Mouse (Mus musculus) limb, embryonic 10.5 days (tissue): Measurements from ENCODE around the gene Enpp7. TPM values are rescaled to one million over a fixed set of nuclear protein-coding genes. Genes with fewer than 3 reads are reported as not detected.

Source experiments
- DNase-seq: peaks from one replicate; pipeline ENCODE4 v3.0.0-alpha.2; 2017; ENCODE audit warnings: low spot score
- H3K27ac ChIP-seq: fragments of 300-500 bp; sonication (generic); 2 replicates; pipeline ENCODE4 v1.5.1; 2016; ENCODE audit warnings: mild to moderate bottlenecking
- H3K27me3 ChIP-seq: fragments of 300-500 bp; sonication (generic); 2 replicates; pipeline ENCODE4 v1.6.1; 2016; ENCODE audit warnings: low read depth, mild to moderate bottlenecking; ENCODE audit not compliant: poor library complexity, severe bottlenecking
- H3K36me3 ChIP-seq: fragments of 300-500 bp; sonication (generic); 2 replicates; pipeline ENCODE4 v1.6.1; 2016; ENCODE audit warnings: mild to moderate bottlenecking, moderate library complexity
- H3K4me1 ChIP-seq: fragments of 300-500 bp; sonication (generic); 2 replicates; pipeline ENCODE4 v1.6.1; 2016
- H3K4me3 ChIP-seq: fragments of 300-500 bp; sonication (generic); 2 replicates; pipeline ENCODE4 v1.5.1; 2016; ENCODE audit warnings: mild to moderate bottlenecking, moderate library complexity
- H3K9me3 ChIP-seq: fragments of 300-500 bp; sonication (generic); replicated peaks from 2 replicates; pipeline ENCODE4 v1.6.1; 2016; ENCODE audit warnings: mild to moderate bottlenecking
- WGBS: fragments of 180-500 bp; shearing (Covaris S2); methylation state at CpG from one replicate; pipeline ENCODE4 v1.1.7; 2016; 5-methylcytosine and 5-hydroxymethylcytosine counted together
- polyA plus RNA-seq: library from polyadenylated mRNA; unstranded; fragments of >200 nt; fragmentation: Nextera tagmentation; extraction: Ambion mirVana; gene quantifications from 2 replicates; pipeline ENCODE4 v1.2.1, GENCODE M21; 2016

Gene Enpp7
- not detected in 2 replicates for polyA plus RNA-seq

GRCm38 (mm10) chr11:118987999-118988398 is at the start of gene Enpp7:
TSS of gene Enpp7 (plus strand) at chr11:118988188.
- no peak within 1 kb of the TSS for H3K27ac ChIP-seq
- H3K4me1 ChIP-seq, result peaks cover 6% of the 10 kb centered on the region
- H3K4me3 ChIP-seq, result no peak within 1 kb of the TSS
- DNase-seq, result no peak
- H3K36me3 ChIP-seq, result no peaks in the 10 kb centered on the region
- peaks cover 8% of the 10 kb centered on the region; the same call in 1 of the 2 replicates for H3K27me3 ChIP-seq
- WGBS, result 87% methylated on average over 10 of the region's 10 CpGs
- no peaks in the 10 kb centered on the region for H3K9me3 ChIP-seq

GRCm38 (mm10) chr11:118939731-118940130 is 48.3 kb upstream of the Enpp7 start:
- Histone ChIP-seq H3K36me3 (no peaks in the 10 kb centered on the region), H3K27ac (no peak overlapping the region), H3K4me1 (no peaks in the 10 kb centered on the region), H3K27me3 (peaks cover 7% of the 10 kb centered on the region; the same call in 1 of the 2 replicates), H3K4me3 (no peak overlapping the region), H3K9me3 (no peaks in the 10 kb centered on the region)
- WGBS, result 89% methylated on average over 4 of the region's 4 CpGs
- DNase-seq, result no peak

- no peaks in the 10 kb centered on the region for H3K4me1 ChIP-seq
- no peaks in the 10 kb centered on the region for H3K36me3 ChIP-seq
- H3K27ac ChIP-seq, result no peak overlapping the region
- no peaks in the 10 kb centered on the region for H3K9me3 ChIP-seq
- WGBS, result 80% methylated on average over 11 of the region's 11 CpGs
- no peak overlapping the region for H3K4me3 ChIP-seq
- peaks cover 7% of the 10 kb centered on the region; the same call in 1 of the 2 replicates for H3K27me3 ChIP-seq
- no peak for DNase-seq
These were observed 47.4 kb upstream of the Enpp7 start for GRCm38 (mm10) chr11:118940539-118940938.

DNA sequence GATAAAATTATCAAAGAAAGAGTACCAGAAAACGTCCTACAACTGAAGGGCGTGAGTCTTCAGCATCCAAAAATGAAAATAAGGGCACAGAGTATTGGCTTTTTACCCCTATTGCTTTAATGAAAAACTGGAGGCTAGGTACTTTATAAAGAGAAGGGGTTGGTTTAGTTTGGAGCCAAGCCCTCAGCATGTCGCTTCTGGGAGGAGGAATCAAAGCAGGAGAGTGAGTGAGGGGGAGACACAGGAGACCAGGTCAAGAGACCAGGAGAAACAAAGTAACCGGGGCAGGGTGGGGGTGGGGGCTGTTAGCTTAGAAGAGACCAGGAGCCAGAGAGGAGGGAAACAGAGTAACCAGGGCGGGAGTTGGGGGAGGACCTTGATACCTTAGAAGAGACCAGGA is 46.7 kb upstream of the Enpp7 start:
- no peaks in the 10 kb centered on the region for H3K4me1 ChIP-seq
- H3K4me3 ChIP-seq, result no peak overlapping the region
- no peaks in the 10 kb centered on the region for H3K9me3 ChIP-seq
- DNase-seq, result no peak
- no peaks in the 10 kb centered on the region for H3K36me3 ChIP-seq
- peaks cover 7% of the 10 kb centered on the region; the same call in 1 of the 2 replicates for H3K27me3 ChIP-seq
- H3K27ac ChIP-seq, result no peak overlapping the region
- 51% methylated on average over 5 of the region's 5 CpGs for WGBS

DNA sequence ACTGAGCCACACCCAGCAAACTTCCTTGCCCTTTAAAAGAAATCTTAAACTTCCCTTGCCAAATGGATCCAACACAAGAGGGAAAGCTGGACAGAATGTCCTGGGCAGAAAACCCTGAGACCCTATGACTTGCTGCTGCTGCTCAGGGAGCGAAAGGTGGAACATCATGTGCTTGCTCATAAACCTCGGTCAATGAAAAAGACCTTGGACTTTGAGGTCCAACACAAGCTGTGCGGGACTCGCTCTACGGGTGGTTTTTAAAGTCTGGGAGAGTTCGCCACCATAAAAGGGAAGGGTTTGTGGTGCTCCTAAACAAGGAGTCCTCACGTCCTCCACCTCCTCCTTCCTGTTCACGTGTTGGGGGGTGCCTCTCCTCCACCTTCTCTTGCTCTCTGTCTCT is 42.1 kb upstream of the Enpp7 start:
- Histone ChIP-seq H3K4me3 (no peak overlapping the region), H3K36me3 (no peaks in the 10 kb centered on the region), H3K9me3 (no peaks in the 10 kb centered on the region), H3K27ac (no peak overlapping the region), H3K4me1 (peaks cover 10% of the 10 kb centered on the region; the same call in 1 of the 2 replicates), H3K27me3 (peaks cover 7% of the 10 kb centered on the region; the same call in 1 of the 2 replicates)
- WGBS, result 87% methylated on average over 8 of the region's 8 CpGs
- no peak for DNase-seq

DNA sequence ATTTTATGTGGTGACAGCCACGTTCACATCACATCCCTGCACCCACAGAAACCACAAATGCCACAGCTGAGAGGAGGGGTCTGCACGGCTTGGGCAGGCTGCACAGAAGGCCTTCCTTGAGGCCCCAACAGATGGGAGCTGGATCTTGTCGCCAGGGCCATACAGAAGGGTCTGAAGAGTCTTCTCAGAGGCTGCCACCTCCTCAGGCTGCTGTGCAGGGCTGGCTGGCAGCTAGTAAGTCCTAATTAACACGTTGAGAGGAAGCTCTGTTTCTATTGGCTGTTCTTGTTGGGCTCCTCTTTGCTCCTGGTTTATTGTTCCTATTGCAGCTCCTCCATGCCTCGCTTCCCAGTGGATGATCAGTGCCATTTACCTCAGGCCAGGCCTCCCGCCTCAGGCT is 33.0 kb upstream of the Enpp7 start:
- H3K27me3 ChIP-seq, result peaks cover 9% of the 10 kb centered on the region; the same call in 1 of the 2 replicates
- no peak for DNase-seq
- no peaks in the 10 kb centered on the region for H3K36me3 ChIP-seq
- H3K4me1 ChIP-seq, result peaks cover 26% of the 10 kb centered on the region; the same call in 1 of the 2 replicates
- 44% methylated on average over 6 of the region's 6 CpGs for WGBS
- peak overlapping the region; percentile 32; the same call in 1 of the 2 replicates for H3K27ac ChIP-seq
- no peak overlapping the region for H3K4me3 ChIP-seq
- H3K9me3 ChIP-seq, result no peaks in the 10 kb centered on the region

DNA sequence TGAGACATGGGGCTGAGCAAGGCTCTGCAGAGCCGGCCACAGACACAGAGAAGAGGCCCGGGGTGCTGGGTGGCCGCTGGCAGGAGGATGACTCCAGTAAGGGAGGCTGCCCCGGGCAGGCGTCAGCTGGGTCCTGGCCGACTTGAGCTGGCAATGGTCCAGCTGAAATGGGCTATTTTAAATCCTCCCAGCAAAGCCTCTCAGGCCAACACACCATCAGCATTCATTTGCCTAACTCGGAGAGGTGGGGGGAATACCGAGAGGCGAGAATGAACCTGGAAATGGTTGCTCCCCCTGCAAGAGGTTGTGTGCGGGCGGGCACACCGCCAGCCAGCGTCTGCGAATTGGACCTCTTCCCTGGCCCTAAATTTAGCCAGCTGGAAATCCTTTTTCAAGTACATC is 30.9 kb upstream of the Enpp7 start:
- Histone ChIP-seq H3K4me1 (peaks cover 21% of the 10 kb centered on the region; the same call in 1 of the 2 replicates), H3K27me3 (no peaks in the 10 kb centered on the region; the same call in 1 of the 2 replicates), H3K27ac (no peak overlapping the region), H3K36me3 (no peaks in the 10 kb centered on the region), H3K4me3 (no peak overlapping the region), H3K9me3 (no peaks in the 10 kb centered on the region)
- WGBS, result 74% methylated on average over 14 of the region's 14 CpGs
- DNase-seq, result no peak

DNA sequence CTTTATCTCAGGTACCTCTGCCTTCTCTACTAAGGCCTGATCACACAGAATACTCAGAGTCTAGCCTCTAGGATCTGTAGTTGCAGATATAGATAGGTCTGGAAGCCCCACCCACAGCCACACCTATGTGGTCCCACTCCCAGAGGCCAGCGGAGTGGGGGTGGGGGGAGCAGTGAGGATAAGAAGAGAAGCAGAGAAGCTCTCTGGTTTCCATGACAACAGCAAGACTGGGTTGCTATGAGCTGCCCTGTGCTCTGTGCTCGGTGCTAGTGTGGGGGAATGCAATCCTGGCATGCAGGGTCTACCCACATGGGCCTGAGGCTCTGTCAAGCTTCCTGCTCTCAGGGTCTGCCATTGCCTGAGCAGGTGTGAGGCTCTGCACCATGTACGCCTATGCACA is 27.3 kb upstream of the Enpp7 start:
- Histone ChIP-seq H3K4me1 (peaks cover 26% of the 10 kb centered on the region), H3K36me3 (no peaks in the 10 kb centered on the region), H3K9me3 (no peaks in the 10 kb centered on the region), H3K27me3 (no peaks in the 10 kb centered on the region; the same call in 1 of the 2 replicates), H3K4me3 (no peak overlapping the region), H3K27ac (no peak overlapping the region)
- WGBS, result 74% methylated on average over 3 of the region's 3 CpGs
- DNase-seq, result no peak

- 63% methylated on average over 4 of the region's 4 CpGs for WGBS
- H3K36me3 ChIP-seq, result no peaks in the 10 kb centered on the region
- no peak overlapping the region for H3K27ac ChIP-seq
- H3K4me3 ChIP-seq, result no peak overlapping the region
- DNase-seq, result no peak
- H3K4me1 ChIP-seq, result peaks cover 19% of the 10 kb centered on the region
- peaks cover 5% of the 10 kb centered on the region; the same call in 1 of the 2 replicates for H3K27me3 ChIP-seq
- H3K9me3 ChIP-seq, result no peaks in the 10 kb centered on the region
These were observed 25.5 kb upstream of the Enpp7 start for GRCm38 (mm10) chr11:118962478-118962877.

GRCm38 (mm10) chr11:118963926-118964325 is 24.1 kb upstream of the Enpp7 start:
- H3K27me3 ChIP-seq, result peaks cover 8% of the 10 kb centered on the region; the same call in 1 of the 2 replicates
- no peaks in the 10 kb centered on the region for H3K9me3 ChIP-seq
- WGBS, result 77% methylated on average over 5 of the region's 5 CpGs
- DNase-seq, result no peak
- peak overlapping the region; percentile 33; the same call in 1 of the 2 replicates for H3K27ac ChIP-seq
- no peaks in the 10 kb centered on the region for H3K36me3 ChIP-seq
- H3K4me1 ChIP-seq, result peaks cover 19% of the 10 kb centered on the region
- H3K4me3 ChIP-seq, result no peak overlapping the region

DNA sequence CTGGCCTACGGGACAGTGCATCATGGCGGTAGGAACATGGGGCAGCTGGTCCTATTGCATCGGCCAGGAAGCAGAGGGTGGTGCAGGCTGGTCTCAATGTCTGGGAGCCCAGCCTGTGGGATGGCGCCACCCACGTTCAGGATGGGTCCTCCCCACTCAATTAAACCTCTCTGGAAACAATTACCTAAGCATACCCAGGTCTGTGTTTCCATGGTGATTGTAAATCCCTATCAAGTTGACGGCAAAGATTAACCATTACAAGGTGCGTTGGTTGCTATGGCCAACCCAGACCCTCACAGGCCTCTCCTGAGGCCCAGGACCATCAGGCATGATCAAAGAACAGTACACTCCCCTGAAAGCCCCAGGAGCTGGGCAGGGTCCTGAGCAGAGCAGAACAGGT is 22.9 kb upstream of the Enpp7 start:
- H3K36me3 ChIP-seq, result no peaks in the 10 kb centered on the region
- H3K4me1 ChIP-seq, result peaks cover 19% of the 10 kb centered on the region
- H3K27me3 ChIP-seq, result peaks cover 10% of the 10 kb centered on the region; the same call in 1 of the 2 replicates
- DNase-seq, result no peak
- H3K4me3 ChIP-seq, result no peak overlapping the region
- WGBS, result 37% methylated on average over 7 of the region's 7 CpGs
- no peak overlapping the region for H3K27ac ChIP-seq
- no peaks in the 10 kb centered on the region for H3K9me3 ChIP-seq

DNA sequence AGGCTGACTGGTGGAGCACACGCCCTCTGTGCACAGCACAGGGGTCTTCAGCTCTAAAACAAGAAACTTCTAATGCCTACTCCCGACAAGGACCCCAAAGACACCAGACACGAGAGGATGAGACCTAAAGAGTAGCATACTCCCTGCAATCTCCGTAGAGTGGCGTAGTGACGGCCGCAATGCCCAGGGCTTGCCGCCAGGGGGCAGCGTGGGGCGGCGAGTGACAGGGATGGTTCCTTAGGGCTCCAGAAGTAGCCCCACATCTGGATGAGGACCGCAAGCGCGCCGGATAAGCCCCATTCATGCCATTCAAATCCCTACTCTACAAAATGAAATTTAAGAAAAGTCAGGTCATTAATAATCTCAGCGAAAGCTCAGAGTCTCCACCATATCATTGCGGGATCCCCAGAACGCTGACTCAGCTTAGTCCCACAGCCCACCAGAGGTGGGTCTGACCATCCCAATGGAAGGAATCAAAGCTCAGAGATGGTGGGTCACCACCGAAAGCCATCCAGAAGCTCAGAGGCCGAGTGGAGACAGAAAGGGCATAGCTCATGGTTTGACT is 16.4 kb upstream of the Enpp7 start:
- Histone ChIP-seq H3K27me3 (peaks cover 57% of the 10 kb centered on the region), H3K4me1 (peaks cover 11% of the 10 kb centered on the region; the same call in 1 of the 2 replicates), H3K9me3 (no peaks in the 10 kb centered on the region), H3K36me3 (no peaks in the 10 kb centered on the region), H3K27ac (no peak overlapping the region), H3K4me3 (no peak overlapping the region)
- 33% methylated on average over 20 of the region's 20 CpGs for WGBS
- peak; percentile 75 for DNase-seq

GRCm38 (mm10) chr11:118972431-118973377 is 15.3 kb upstream of the Enpp7 start:
- peaks cover 50% of the 10 kb centered on the region for H3K27me3 ChIP-seq
- H3K27ac ChIP-seq, result 0 out of 2 replicates have a peak overlapping the region, but pooled peaks have one; percentile 25
- H3K4me1 ChIP-seq, result peaks cover 11% of the 10 kb centered on the region; the same call in 1 of the 2 replicates
- H3K36me3 ChIP-seq, result no peaks in the 10 kb centered on the region
- DNase-seq, result no peak
- H3K4me3 ChIP-seq, result no peak overlapping the region
- H3K9me3 ChIP-seq, result no peaks in the 10 kb centered on the region
- WGBS, result 42% methylated on average over 18 of the region's 18 CpGs
